Mouse (Mus musculus) kidney, postnatal 0 days (tissue): ENCODE results near the gene H2-DMa. TPM values are rescaled to one million over a fixed set of nuclear protein-coding genes. Genes with fewer than 3 reads are reported as not detected.

Source experiments
- ATAC-seq: fragments of 200-750 bp; cut with Nextera tagmentation; replicated peaks from 2 replicates; pipeline ENCODE4 v1.8.0; 2017; ENCODE audit warnings: low read depth, moderate number of reproducible peaks, moderate TSS enrichment, moderate library complexity; ENCODE audit not compliant: low FRiP score
- DNase-seq: peaks from one replicate; pipeline ENCODE4 v3.0.0-alpha.2; 2016; ENCODE audit warnings: low spot score
- H3K27ac ChIP-seq: fragments of 300-500 bp; sonication (generic); 2 replicates; pipeline ENCODE4 v1.5.1; 2014; ENCODE audit warnings: mild to moderate bottlenecking
- H3K27me3 ChIP-seq: fragments of 300-500 bp; sonication (generic); 2 replicates; pipeline ENCODE4 v1.6.1; 2014; ENCODE audit warnings: low read length, mixed read lengths; ENCODE audit not compliant: insufficient read depth
- H3K36me3 ChIP-seq: fragments of 300-500 bp; sonication (generic); 2 replicates; pipeline ENCODE4 v1.6.1; 2014; ENCODE audit warnings: low read length, mixed read lengths; ENCODE audit not compliant: insufficient read depth
- H3K4me1 ChIP-seq: fragments of 300-500 bp; sonication (generic); replicated peaks from 2 replicates; pipeline ENCODE4 v1.6.1; 2014; ENCODE audit warnings: antibody characterized with exemption, low read length, mixed read lengths; ENCODE audit not compliant: insufficient read depth
- H3K4me2 ChIP-seq: fragments of 300-500 bp; sonication (generic); 2 replicates; pipeline ENCODE4 v1.6.1; 2014; ENCODE audit warnings: mild to moderate bottlenecking, low read length, moderate library complexity, mixed read lengths
- H3K4me3 ChIP-seq: fragments of 300-500 bp; sonication (generic); replicated peaks from 2 replicates; pipeline ENCODE4 v1.5.1; 2014; ENCODE audit warnings: low read depth, low read length
- H3K9ac ChIP-seq: fragments of 300-500 bp; sonication (generic); 2 replicates; pipeline ENCODE4 v1.6.1; 2014; ENCODE audit warnings: low read depth, low read length
- H3K9me3 ChIP-seq: fragments of 300-500 bp; sonication (generic); replicated peaks from 2 replicates; pipeline ENCODE4 v1.6.1; 2016; ENCODE audit warnings: low read length, inconsistent platforms, mixed read lengths
- CTCF ChIP-seq: IDR thresholded peaks from 2 replicates; pipeline ENCODE4 v1.5.1; 2016; ENCODE audit warnings: antibody characterized with exemption, low read depth, mild to moderate bottlenecking, moderate library complexity
- WGBS: fragments of 180-500 bp; shearing (Covaris S2); extraction: QIAGEN DNeasy Blood & Tissue Kit; methylation state at CpG from one replicate; pipeline ENCODE4 v1.1.7; 2014; 5-methylcytosine and 5-hydroxymethylcytosine counted together
- polyA plus RNA-seq: library from polyadenylated mRNA; unstranded; fragments of >200 nt; fragmentation: Nextera tagmentation; extraction: Ambion mirVana; gene quantifications from 2 replicates; pipeline ENCODE4 v1.2.1, GENCODE M21; 2015

The H2-DMa gene
- polyA plus RNA-seq, 1 experiment from 2014 or later = 18.6 TPM

DNA sequence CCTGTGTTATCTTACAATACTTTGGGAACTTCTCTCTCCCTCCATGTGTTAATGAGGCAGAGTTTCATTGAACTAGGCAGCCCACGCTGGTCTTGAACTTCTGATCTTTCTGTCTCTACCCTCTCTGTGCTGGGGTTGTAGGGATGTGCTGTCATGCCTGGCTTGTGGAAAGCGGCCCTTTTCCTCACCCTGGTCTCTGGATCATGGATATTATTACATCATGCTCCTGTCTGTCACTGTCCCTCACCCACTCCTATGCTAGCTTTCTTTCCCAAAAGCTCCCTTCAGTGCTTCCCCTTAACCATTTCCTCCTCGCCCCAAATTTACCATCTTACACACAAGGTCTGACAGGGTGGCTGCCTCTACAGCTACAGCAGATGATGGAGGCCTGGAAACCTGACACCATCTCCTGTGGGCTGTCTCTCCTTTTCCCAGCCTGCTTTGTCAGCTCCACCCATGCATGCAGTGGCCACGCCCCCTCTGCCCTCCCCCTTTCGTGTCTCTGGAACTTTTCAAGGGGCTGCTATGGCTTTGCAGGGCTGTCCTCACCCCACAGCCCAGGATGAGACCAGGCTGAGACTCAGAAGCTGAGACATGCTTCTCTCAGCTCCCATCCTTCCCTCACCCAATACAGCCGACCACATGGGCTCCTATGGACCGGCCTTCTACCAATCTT is 26.0 kb upstream of the H2-DMa start:
- Histone ChIP-seq H3K36me3 (no peaks in the 10 kb centered on the region), H3K9ac (no peak overlapping the region), H3K4me3 (no peak overlapping the region), H3K9me3 (no peaks in the 10 kb centered on the region), H3K4me1 (no peaks in the 10 kb centered on the region), H3K4me2 (no peak overlapping the region), H3K27ac (no peak overlapping the region), H3K27me3 (no peaks in the 10 kb centered on the region)
- TF ChIP-seq CTCF = no peak
- WGBS = 27% methylated on average over 7 of the region's 7 CpGs
- DNase-seq (peak; percentile 80), ATAC-seq (peak; percentile 42; the same call in 1 of the 2 replicates)

DNA sequence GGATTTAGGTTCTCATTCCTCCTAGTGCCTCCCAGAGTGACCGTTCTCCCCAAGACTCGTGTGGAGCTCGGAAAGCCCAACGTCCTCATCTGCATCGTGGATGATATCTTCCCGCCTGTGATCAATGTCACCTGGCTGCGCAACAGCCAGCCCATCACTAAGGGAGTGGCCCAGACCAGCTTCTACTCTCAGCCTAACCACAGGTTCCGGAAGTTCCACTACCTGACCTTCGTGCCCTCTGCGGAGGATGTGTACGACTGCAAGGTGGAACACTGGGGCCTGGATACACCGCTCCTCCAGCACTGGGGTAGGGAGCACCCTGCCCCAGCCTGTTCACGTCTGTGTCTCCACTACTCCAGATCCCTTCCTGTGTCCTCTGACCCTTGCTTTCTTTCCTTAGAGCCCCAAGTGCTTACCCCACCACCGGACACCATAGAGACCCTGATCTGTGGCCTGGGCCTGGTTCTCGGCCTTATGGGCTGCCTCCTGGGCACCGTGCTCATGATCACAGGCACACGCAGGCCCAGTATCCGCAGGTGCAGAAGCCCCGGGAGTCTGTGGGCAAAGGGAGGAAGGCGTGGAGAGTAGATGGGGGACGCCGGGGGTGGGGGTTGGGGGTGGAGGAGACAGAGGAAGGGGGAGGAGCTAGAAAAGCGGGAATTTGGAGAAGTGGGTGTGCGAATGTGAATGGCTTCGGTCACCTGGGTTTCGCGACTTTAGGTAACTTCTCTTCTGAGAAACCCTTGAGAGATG is 24.9 kb upstream of the H2-DMa start:
- H3K9ac ChIP-seq = no peak overlapping the region
- no peaks in the 10 kb centered on the region for H3K27me3 ChIP-seq
- no peak for TF ChIP-seq CTCF
- WGBS = 87% methylated on average over 27 of the region's 27 CpGs
- ATAC-seq (no peak), DNase-seq (no peak)
- H3K4me1 ChIP-seq = peaks cover under 1% of the 10 kb centered on the region; the same call in 1 of the 2 replicates
- H3K4me2 ChIP-seq = no peak overlapping the region
- H3K4me3 ChIP-seq = no peak overlapping the region
- H3K27ac ChIP-seq = no peak overlapping the region
- H3K9me3 ChIP-seq = no peaks in the 10 kb centered on the region
- H3K36me3 ChIP-seq = no peaks in the 10 kb centered on the region

DNA sequence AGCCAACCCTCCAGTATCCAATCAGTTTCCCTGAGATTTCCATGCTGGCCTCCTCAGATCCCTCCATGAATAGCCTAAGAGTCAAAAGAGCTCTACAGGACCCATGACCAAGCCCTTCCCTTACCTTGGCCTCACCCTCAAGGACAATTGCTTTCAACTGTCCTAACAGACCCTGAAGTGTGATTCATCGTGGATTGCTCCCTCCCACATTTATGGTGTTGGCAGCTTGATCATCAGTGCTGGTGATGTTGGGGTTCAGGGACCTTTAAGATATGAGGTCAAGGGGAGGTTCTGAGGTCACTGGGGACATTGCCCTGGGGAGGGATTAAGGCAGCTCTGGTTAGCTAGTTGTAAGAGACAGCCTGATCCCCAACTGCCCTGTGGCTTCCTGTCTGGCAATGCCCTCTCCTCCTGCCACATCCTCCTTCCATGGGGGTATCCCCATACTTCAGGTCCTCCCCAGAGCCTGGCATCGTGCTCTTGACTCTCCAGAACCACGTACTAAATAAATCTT is 22.8 kb upstream of the H2-DMa start:
- 69% methylated on average over 3 of the region's 3 CpGs for WGBS
- Histone ChIP-seq H3K9ac (no peak overlapping the region), H3K27ac (no peak overlapping the region), H3K4me1 (peaks cover 5% of the 10 kb centered on the region; the same call in 1 of the 2 replicates), H3K27me3 (no peaks in the 10 kb centered on the region), H3K4me2 (no peak overlapping the region), H3K4me3 (no peak overlapping the region), H3K36me3 (no peaks in the 10 kb centered on the region), H3K9me3 (no peaks in the 10 kb centered on the region)
- no peak for TF ChIP-seq CTCF
- ATAC-seq = no peak
- DNase-seq = no peak

DNA sequence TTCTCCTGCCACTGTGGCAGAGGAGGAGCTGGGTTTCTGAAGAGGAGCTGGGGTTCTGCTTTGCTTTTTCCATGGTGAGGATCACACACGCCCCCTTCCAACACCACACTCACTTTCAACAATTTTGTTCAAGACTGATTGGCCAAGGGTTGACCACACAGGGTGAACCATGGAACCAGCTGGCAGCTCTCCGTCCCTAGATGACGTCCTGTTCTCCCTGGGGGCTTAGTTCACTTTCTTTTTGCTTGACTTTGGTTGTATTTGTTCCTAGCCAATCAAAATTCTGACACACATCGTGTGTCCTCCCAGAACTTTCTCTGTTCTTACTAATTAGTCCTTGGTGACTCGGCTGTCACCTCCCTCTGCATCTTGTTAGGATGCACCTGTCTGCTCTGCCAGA is 22.1 kb upstream of the H2-DMa start:
- Histone ChIP-seq H3K4me1 (peaks cover 5% of the 10 kb centered on the region; the same call in 1 of the 2 replicates), H3K36me3 (no peaks in the 10 kb centered on the region), H3K9me3 (no peaks in the 10 kb centered on the region), H3K4me2 (no peak overlapping the region), H3K4me3 (no peak overlapping the region), H3K9ac (no peak overlapping the region), H3K27ac (no peak overlapping the region), H3K27me3 (no peaks in the 10 kb centered on the region)
- 54% methylated on average over 5 of the region's 5 CpGs for WGBS
- TF ChIP-seq CTCF = no peak
- DNase-seq = no peak
- ATAC-seq = no peak

DNA sequence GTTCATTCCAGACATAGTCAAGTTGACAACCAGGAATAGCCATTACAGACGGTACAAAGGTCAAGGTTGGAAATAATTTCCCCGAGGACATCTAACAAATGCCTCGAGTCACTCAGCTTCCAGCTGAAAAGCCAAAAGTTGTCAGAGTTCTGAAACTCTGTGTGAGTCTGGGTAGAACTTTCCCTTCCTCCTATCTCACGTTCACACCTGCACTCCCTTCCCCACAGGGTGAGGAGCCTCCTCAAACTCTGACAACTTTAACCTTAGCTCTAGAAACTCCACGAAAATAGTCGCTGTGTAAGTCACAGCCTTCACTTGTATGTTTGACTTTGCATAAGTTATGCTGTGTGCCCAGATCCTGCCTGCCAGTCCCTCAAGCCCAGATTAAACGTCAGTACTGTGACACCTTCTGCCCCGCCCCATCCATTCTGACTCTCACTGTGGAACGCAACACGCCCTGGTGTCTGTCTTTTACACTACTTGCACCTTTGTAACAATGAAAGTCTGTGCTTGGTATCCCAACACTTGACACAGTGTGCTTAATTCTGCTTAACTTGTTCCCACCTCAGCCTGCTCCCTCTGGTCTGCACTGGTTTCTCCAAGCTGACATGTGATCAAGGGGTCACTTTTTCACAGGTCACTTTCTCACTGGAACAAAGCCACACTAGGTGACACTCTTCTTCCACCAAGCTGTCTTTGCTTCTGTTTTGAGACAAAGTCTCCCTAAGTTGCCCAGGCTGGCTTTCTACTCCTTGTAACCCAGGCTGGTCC is 20.4 kb upstream of the H2-DMa start:
- H3K4me1 ChIP-seq = peaks cover 5% of the 10 kb centered on the region; the same call in 1 of the 2 replicates
- H3K27me3 ChIP-seq = no peaks in the 10 kb centered on the region
- DNase-seq (no peak), ATAC-seq (peak; percentile 37; the same call in 1 of the 2 replicates)
- no peaks in the 10 kb centered on the region for H3K36me3 ChIP-seq
- no peaks in the 10 kb centered on the region for H3K9me3 ChIP-seq
- H3K4me2 ChIP-seq = no peak overlapping the region
- peak overlapping the region; percentile 21; the same call in 1 of the 2 replicates for H3K27ac ChIP-seq
- no peak for TF ChIP-seq CTCF
- WGBS = 40% methylated on average over 10 of the region's 10 CpGs
- no peak overlapping the region for H3K4me3 ChIP-seq
- no peak overlapping the region for H3K9ac ChIP-seq

DNA sequence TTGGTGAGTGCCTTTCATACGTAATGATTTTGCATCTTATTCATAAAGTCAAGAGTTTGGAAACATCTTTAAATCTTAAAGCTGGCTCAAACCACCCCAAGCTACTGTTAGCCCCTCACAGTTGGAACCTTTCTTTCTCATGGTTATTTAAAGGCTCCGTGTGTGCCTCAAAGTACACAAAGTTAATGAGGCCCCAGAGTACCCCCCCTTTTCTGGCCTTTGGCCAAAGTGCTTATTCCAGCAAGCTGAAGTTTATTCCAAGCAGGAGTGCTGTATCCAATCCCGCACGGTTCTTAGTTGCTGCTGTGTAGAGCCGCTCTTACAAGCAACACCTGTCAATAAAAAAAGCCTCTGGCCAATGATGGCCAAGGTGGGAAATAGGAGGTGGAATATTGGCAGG is 19.8 kb upstream of the H2-DMa start:
- Histone ChIP-seq H3K4me3 (no peak overlapping the region), H3K27me3 (no peaks in the 10 kb centered on the region), H3K27ac (no peak overlapping the region; the same call in 1 of the 2 replicates), H3K9me3 (no peaks in the 10 kb centered on the region), H3K4me2 (no peak overlapping the region), H3K36me3 (no peaks in the 10 kb centered on the region), H3K9ac (no peak overlapping the region), H3K4me1 (peaks cover 5% of the 10 kb centered on the region; the same call in 1 of the 2 replicates)
- DNase-seq = no peak
- ATAC-seq = no peak
- TF ChIP-seq CTCF = no peak
- 46% methylated on average over 5 of the region's 5 CpGs for WGBS
